Mouse (Mus musculus) CH12.LX (cell line): ENCODE results near the gene Map2.

ENCODE experiments used
- BHLHE40 ChIP-seq: IDR thresholded peaks from 2 replicates; pipeline ENCODE4 v1.6.1; 2011; ENCODE audit warnings: mild to moderate bottlenecking, low read depth, low read length, improper control_type of control experiment
- CHD2 ChIP-seq: IDR thresholded peaks from 2 replicates; pipeline ENCODE4 v1.6.1; 2011; ENCODE audit warnings: low read length, improper control_type of control experiment
- CTCF ChIP-seq, 2 experiments: IDR thresholded peaks in 1 of 2; conservative IDR thresholded peaks in 1 of 2; 2 replicates each; pipeline ENCODE4 v1.5.1; 2011 to 2012; ENCODE audit warnings: low read depth in 2 of 2, low read length in 2 of 2, improper control_type of control experiment in 1 of 2, inconsistent platforms in 1 of 2, mild to moderate bottlenecking in 1 of 2, moderate library complexity in 1 of 2
- E2F4 ChIP-seq: IDR thresholded peaks from 2 replicates; pipeline ENCODE4 v1.6.1; 2011; ENCODE audit warnings: low read depth, low read length, improper control_type of control experiment; ENCODE audit not compliant: insufficient replicate concordance
- EP300 ChIP-seq: IDR thresholded peaks from 2 replicates; pipeline ENCODE4 v1.6.1; 2011; ENCODE audit warnings: low read length, improper control_type of control experiment
- ETS1 ChIP-seq: conservative IDR thresholded peaks from 2 replicates; pipeline ENCODE4 v1.6.1; 2012; ENCODE audit warnings: low read depth, mild to moderate bottlenecking, inconsistent platforms, low read length, improper control_type of control experiment, moderate library complexity
- MAX ChIP-seq: IDR thresholded peaks from 2 replicates; pipeline ENCODE4 v1.6.1; 2011; ENCODE audit warnings: low read length, improper control_type of control experiment
- MAZ ChIP-seq: IDR thresholded peaks from 2 replicates; pipeline ENCODE4 v1.6.1; 2012; ENCODE audit warnings: low read depth, mild to moderate bottlenecking, inconsistent platforms, low read length, improper control_type of control experiment, moderate library complexity
- MEF2A ChIP-seq: IDR thresholded peaks from 2 replicates; pipeline ENCODE4 v1.6.1; 2014; ENCODE audit warnings: low read depth, mild to moderate bottlenecking, inconsistent platforms, low read length, improper control_type of control experiment, borderline replicate concordance
- POLR2A ChIP-seq: IDR thresholded peaks from 2 replicates; pipeline ENCODE4 v1.6.1; 2011; ENCODE audit warnings: low read depth, mild to moderate bottlenecking, improper control_type of control experiment, low read length
- SIN3A ChIP-seq: IDR thresholded peaks from 2 replicates; pipeline ENCODE4 v1.6.1; 2012; ENCODE audit warnings: low read length, improper control_type of control experiment, inconsistent platforms
- SMC3 ChIP-seq: IDR thresholded peaks from 2 replicates; pipeline ENCODE4 v1.6.1; 2011; ENCODE audit warnings: low read depth, low read length, improper control_type of control experiment
- TBP ChIP-seq: conservative IDR thresholded peaks from 2 replicates; pipeline ENCODE4 v1.6.1; 2011; ENCODE audit warnings: low read depth, low read length, improper control_type of control experiment

DNA sequence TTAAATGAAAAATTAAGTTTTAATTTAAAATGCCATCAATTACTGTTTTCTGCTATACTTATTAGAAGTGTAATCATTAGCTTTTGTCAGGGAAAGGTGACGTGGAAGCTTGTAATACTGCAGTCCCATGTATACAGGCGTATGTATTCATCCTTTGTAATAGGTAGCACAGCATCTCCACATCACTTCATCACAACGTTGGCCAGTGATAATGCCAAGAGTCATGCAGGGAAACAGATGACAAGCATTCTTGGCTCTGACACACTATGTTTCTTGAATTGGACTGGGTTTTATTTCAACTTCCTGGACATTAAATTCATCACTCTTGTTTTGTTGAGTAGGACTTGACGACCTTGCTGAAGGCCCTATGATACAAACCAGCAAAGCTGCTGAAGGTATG, 113.9 kb downstream of the Map2 start:
- TF ChIP-seq MEF2A, result no peak
- no peak for TF ChIP-seq SIN3A
- TF ChIP-seq MAZ, result no peak
- no peak for TF ChIP-seq MAX
- no peak for TF ChIP-seq BHLHE40
- no peak for TF ChIP-seq CHD2
- no peak for TF ChIP-seq TBP
- no peak for TF ChIP-seq E2F4
- no peak for TF ChIP-seq POLR2A
- no peak for TF ChIP-seq CTCF (conservative IDR thresholded peaks at IDR 0.05 in 1 of 2, IDR thresholded peaks at IDR 0.05 in 1 of 2; ENCODE audit: low read depth in 2 of 2, low read length in 2 of 2)
- no peak for TF ChIP-seq SMC3
- no peak for TF ChIP-seq ETS1
- no peak for TF ChIP-seq EP300
